Mouse (Mus musculus) cortical plate, adult 2 months (tissue): ENCODE data around the gene Rtca.

Experiments used
- CTCF ChIP-seq: fragments of 200-500 bp; IDR thresholded peaks from 2 replicates; pipeline ENCODE4 v1.5.1; 2011; ENCODE audit warnings: mild to moderate bottlenecking, control low read depth, low read length; ENCODE audit not compliant: insufficient read depth; ENCODE audit errors: extremely low read depth
- POLR2A ChIP-seq: fragments of 200-500 bp; IDR thresholded peaks from 2 replicates; pipeline ENCODE4 v1.6.1; 2011; ENCODE audit warnings: mild to moderate bottlenecking, low read length, control low read depth; ENCODE audit not compliant: insufficient read depth; ENCODE audit errors: extremely low read depth

DNA sequence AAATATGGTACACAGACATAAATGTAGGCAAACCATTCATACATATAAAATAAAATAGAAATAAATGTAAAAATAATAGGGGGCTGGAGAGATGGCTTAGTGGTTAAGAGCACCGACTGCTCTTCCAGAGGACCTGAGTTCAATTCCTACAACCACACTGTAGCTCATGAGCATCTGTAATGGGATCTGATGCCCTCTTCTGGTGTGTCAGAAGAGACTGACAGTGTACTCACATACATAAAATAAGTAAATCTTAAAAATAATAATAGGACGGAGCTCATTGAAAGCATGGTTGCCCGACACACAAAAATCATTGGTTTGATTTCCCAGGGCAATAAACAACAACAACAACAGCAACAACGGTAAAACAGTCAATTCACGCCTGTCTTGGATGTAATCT is 17.1 kb downstream of the Rtca start:
- no peak for TF ChIP-seq CTCF
- no peak for TF ChIP-seq POLR2A
